Mouse (Mus musculus): ENCODE measurements around the gene Gm6034. TPM values are rescaled to one million over a fixed set of nuclear protein-coding genes. Genes with fewer than 3 reads are reported as not detected.
A peak's percentile ranks its signal among the peaks of the same experiment; 100 is the strongest.
"Not testable (repeated sequence)": the region's sequence is repeated elsewhere in the genome, so short reads cannot be mapped to it uniquely, and the experiment has no call there.

Gm6034 gene
- not detected in 2 replicates for polyA plus RNA-seq (2015; fragmentation: Nextera tagmentation; extraction: Ambion mirVana)

DNA sequence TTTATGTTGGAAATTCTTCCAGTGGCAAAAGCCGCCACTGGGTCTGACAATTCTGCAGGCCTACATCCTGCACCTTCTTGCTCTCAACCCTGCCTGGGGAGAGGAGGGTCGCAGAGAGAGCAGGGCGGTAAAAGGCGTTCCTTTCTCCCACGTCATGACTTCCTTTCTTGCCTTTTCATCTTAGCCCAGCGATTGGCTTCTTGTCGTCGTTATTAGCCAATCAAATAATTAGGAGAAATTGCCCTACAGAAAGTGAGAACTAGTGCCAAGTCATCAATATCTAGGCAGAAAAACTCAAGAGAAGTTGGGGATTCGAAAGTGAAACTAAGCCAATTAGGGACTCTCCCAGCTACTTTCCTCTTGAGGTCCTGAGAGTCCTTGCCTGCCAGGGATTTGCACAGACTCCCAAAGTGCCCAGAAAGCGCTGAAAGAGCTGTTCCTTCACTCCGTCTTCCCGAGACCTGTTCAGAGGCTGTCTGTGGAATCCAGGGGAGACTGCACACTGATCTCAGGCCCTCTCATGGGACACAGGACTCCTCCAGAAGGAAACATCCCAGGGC lies at the start of gene Gm6034, which contains the start of gene H2-T22:
Gm6034 (plus strand) TSS at position 352 of the 560 bp plus-strand sequence.
H2-T22 (minus strand) TSS at position 138 of the 560 bp plus-strand sequence.
- WGBS = under 1% methylated on average over 12 of the region's 12 CpGs
- H3K27ac ChIP-seq = peak within 1 kb of the TSS; percentile 61; the same call in 1 of the 2 replicates
- not testable (repeated sequence) for H3K9me3 ChIP-seq (replicated peaks)

GRCm38 (mm10) chr17:35993675-35994074 lies 49.1 kb upstream of the Gm6034 start:
- WGBS = 4% methylated on average over 17 of the region's 17 CpGs
- peaks cover 5% of the 10 kb centered on the region; the same call in 1 of the 2 replicates for H3K36me3 ChIP-seq
- no peak overlapping the region for H3K27ac ChIP-seq
- peak overlapping the region; percentile 73 for H3K4me3 ChIP-seq
- no peak overlapping the region for H3K9ac ChIP-seq
- H3K4me1 ChIP-seq (replicated peaks) = peaks cover 27% of the 10 kb centered on the region
- H3K27me3 ChIP-seq = no peaks in the 10 kb centered on the region
- ATAC-seq (replicated peaks; ENCODE audit: insufficient number of reproducible peaks, insufficient read depth, low FRiP score, low read depth) = peak; percentile 73
- no peaks in the 10 kb centered on the region for H3K9me3 ChIP-seq (replicated peaks)
- peak overlapping the region; percentile 80 for H3K4me2 ChIP-seq

More for the DNA sequence above, at the start of gene Gm6034, which contains the start of gene H2-T22:
- peak; percentile 95 for ATAC-seq (replicated peaks; ENCODE audit: insufficient number of reproducible peaks, insufficient read depth, low FRiP score, low read depth)
- Histone ChIP-seq H3K9ac (peak within 1 kb of the TSS; percentile 52), H3K4me3 (peak within 1 kb of the TSS; percentile 56), H3K4me2 (peak within 1 kb of the TSS; percentile 84)
- H3K27me3 ChIP-seq; H3K4me1 ChIP-seq (replicated peaks); H3K36me3 ChIP-seq: not testable (repeated sequence)

DNA sequence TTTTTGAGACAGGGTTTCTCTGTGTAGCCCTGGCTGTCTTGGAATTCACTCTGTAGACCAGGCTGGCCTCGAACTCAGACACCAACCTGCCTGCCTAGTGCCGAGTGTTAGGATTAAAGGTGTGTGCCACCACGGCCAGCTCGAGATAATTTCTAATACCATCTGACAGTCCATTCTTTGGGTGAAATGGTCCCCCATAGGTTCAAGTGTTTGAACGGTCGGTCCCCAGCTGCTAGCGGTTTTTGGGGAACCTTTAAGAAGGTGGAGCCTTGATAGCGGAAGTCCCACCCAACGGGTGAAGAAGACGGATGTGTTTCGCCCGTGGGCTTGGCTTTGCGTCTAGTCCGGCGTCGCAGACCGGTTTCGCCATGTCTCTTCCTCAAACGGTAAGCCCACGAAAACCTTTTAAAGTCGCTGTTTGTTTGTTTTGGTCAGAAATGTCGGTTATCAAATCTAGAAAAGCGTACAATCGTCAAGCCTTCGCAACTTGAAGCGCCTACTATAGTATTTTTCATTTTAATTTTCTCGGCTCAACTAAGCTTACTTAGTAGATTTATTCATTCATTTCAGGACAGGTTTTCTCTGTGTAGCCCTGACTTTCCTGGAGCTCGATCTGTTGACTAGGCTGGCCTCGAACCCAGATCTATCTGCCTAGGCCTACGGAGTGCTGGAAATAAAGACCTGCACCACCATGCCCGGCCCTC lies 48.4 kb upstream of the Gm6034 start:
- Histone ChIP-seq H3K4me3 (peak overlapping the region; percentile 73), H3K4me2 (peak overlapping the region; percentile 80), H3K27me3 (no peaks in the 10 kb centered on the region), H3K36me3 (no peaks in the 10 kb centered on the region), H3K9ac (peak overlapping the region; percentile 60), H3K27ac (peak overlapping the region; percentile 81), H3K9me3 (replicated peaks) (no peaks in the 10 kb centered on the region), H3K4me1 (replicated peaks) (peaks cover 27% of the 10 kb centered on the region)
- 3% methylated on average over 31 of the region's 31 CpGs for WGBS
- peak; percentile 72; the same call in 1 of the 2 replicates for ATAC-seq (replicated peaks; ENCODE audit: insufficient number of reproducible peaks, insufficient read depth, low FRiP score, low read depth)

DNA sequence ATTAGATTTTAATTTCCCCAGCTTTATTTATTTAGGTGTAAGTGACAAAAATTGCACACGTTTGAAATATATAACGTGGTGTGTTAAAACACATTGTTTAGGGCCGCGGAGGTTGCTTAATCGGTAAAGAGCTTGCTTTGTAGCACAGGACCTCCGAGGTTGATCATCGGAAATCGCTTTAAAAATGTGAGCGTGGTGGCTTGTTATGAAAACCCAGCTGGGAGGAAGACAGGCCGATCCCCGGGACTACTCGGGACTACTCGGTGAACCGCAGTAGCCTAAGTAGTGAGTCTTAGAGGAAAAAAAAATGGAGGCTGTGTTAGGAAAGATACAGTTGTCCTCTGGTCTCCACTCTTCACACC lies 47.9 kb upstream of the Gm6034 start:
- Histone ChIP-seq H3K27ac (peak overlapping the region; percentile 81; the same call in 1 of the 2 replicates), H3K4me2 (peak overlapping the region; percentile 80), H3K4me1 (replicated peaks) (peaks cover 29% of the 10 kb centered on the region), H3K4me3 (peak overlapping the region; percentile 73), H3K9me3 (replicated peaks) (no peaks in the 10 kb centered on the region), H3K36me3 (no peaks in the 10 kb centered on the region), H3K27me3 (no peaks in the 10 kb centered on the region), H3K9ac (peak overlapping the region; percentile 60)
- ATAC-seq (replicated peaks; ENCODE audit: insufficient number of reproducible peaks, insufficient read depth, low FRiP score, low read depth) = no peak
- 2% methylated on average over 14 of the region's 14 CpGs for WGBS

DNA sequence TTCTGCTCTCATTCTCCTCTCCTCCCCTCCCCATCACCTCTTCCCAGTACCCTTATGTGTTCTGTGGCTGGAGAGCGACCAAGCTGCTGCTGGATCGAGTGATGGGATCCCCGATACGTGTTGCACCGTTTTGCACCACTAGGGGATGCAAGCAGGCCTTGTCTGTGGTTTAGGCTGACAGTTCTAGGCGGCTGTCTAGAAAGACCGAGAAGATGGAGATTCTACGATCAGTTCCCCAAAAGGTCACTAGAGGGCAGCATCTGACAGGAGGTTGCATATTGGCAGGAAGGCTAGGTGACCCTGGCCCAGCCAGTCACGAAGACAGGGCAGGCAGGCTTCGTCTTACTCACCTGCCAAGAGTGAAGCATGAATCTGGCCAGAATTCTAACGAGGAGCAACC lies 45.8 kb upstream of the Gm6034 start:
- H3K9ac ChIP-seq = no peak overlapping the region
- WGBS = 3% methylated on average over 11 of the region's 11 CpGs
- no peak overlapping the region for H3K27ac ChIP-seq
- no peaks in the 10 kb centered on the region for H3K36me3 ChIP-seq
- H3K4me2 ChIP-seq = no peak overlapping the region
- H3K9me3 ChIP-seq (replicated peaks) = no peaks in the 10 kb centered on the region
- H3K4me1 ChIP-seq (replicated peaks) = peaks cover 26% of the 10 kb centered on the region
- H3K27me3 ChIP-seq = no peaks in the 10 kb centered on the region
- peak; percentile 44 for ATAC-seq (replicated peaks; ENCODE audit: insufficient number of reproducible peaks, insufficient read depth, low FRiP score, low read depth)
- no peak overlapping the region for H3K4me3 ChIP-seq

GRCm38 (mm10) chr17:35997713-35998510 lies 44.8 kb upstream of the Gm6034 start:
- no peaks in the 10 kb centered on the region for H3K27me3 ChIP-seq
- H3K4me2 ChIP-seq = 0 out of 2 replicates have a peak overlapping the region, but pooled peaks have one; percentile 13
- no peak overlapping the region for H3K4me3 ChIP-seq
- H3K9ac ChIP-seq = no peak overlapping the region
- no peak for ATAC-seq (replicated peaks; ENCODE audit: insufficient number of reproducible peaks, insufficient read depth, low FRiP score, low read depth)
- peaks cover 26% of the 10 kb centered on the region for H3K4me1 ChIP-seq (replicated peaks)
- no peaks in the 10 kb centered on the region for H3K36me3 ChIP-seq
- H3K27ac ChIP-seq = no peak overlapping the region
- 62% methylated on average over 12 of the region's 12 CpGs for WGBS
- H3K9me3 ChIP-seq (replicated peaks) = no peaks in the 10 kb centered on the region

DNA sequence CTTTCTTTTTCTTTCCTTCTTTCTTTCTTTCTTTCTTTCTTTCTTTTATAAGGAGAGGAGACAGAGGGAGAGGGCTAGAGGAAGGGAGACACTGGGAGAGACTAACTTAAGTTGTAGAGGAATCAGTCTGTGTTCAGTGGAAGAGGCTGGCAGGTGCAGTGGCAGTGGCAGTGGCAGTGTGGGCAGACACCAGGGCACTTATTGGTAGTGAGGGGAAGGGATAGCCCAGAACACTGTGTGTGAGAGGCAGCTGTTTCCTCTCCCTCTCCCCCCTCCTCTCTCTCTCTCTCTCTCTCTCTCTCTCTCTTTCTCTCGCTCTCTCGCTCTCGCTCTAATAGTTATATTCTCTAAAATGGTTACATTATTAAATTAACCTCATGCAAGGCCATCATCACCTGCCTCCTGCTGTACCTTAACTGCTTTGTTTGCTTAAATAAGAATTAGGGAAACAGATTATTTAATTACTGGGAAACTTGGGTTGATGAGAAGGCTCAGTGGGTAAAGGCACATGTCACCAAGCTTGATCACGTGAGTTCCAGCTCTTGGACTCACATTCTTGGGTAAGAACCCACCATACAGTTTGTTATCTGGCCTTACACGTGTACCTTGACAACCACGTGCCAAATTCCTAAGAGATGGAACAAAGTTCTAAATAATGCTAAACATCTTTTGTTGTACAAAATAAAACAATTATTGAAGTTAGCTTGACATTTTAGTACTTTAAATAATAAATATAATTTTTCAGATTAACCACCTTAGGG lies 44.0 kb upstream of the Gm6034 start:
- peaks cover 26% of the 10 kb centered on the region for H3K4me1 ChIP-seq (replicated peaks)
- WGBS = 63% methylated on average over 6 of the region's 6 CpGs
- no peaks in the 10 kb centered on the region for H3K36me3 ChIP-seq
- H3K4me3 ChIP-seq = no peak overlapping the region
- H3K27me3 ChIP-seq = no peaks in the 10 kb centered on the region
- ATAC-seq (replicated peaks; ENCODE audit: insufficient number of reproducible peaks, insufficient read depth, low FRiP score, low read depth) = no peak
- no peaks in the 10 kb centered on the region for H3K9me3 ChIP-seq (replicated peaks)
- no peak overlapping the region for H3K27ac ChIP-seq
- no peak overlapping the region for H3K9ac ChIP-seq
- H3K4me2 ChIP-seq = 0 out of 2 replicates have a peak overlapping the region, but pooled peaks have one; percentile 10

- Histone ChIP-seq H3K4me2 (no peak overlapping the region), H3K4me1 (replicated peaks) (peaks cover 24% of the 10 kb centered on the region), H3K9ac (no peak overlapping the region), H3K9me3 (replicated peaks) (no peaks in the 10 kb centered on the region), H3K36me3 (no peaks in the 10 kb centered on the region), H3K27me3 (no peaks in the 10 kb centered on the region), H3K27ac (no peak overlapping the region), H3K4me3 (no peak overlapping the region)
- ATAC-seq (replicated peaks; ENCODE audit: insufficient number of reproducible peaks, insufficient read depth, low FRiP score, low read depth) = no peak
- WGBS = 55% methylated on average over 7 of the region's 7 CpGs
Observed at GRCm38 (mm10) chr17:35999356-35999755, 43.4 kb upstream of the Gm6034 start.

DNA sequence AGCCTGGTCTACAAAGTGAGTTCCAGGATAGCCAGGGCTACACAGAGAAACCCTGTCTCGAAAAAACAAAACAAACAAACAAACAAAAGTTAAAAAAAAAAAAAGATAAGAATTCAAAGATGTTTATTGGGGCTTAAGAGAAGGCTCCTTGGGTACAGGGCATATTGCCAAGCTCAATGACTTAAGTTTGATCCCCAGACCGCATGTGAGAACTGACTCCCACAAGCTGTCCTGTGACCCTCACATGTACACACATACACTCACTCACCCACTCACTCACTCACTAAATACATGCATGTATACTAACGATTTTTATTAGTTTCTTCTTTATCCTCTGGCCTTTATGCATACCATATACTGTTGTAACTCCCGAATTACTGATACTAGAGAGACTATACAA lies 42.4 kb upstream of the Gm6034 start:
- no peak for ATAC-seq (replicated peaks; ENCODE audit: insufficient number of reproducible peaks, insufficient read depth, low FRiP score, low read depth)
- H3K4me3 ChIP-seq = no peak overlapping the region

GRCm38 (mm10) chr17:36001121-36001897 lies 41.5 kb upstream of the Gm6034 start:
- H3K9ac ChIP-seq = no peak overlapping the region
- WGBS = 92% methylated on average over 12 of the region's 12 CpGs
- H3K27ac ChIP-seq = no peak overlapping the region
- no peak overlapping the region for H3K4me3 ChIP-seq
- no peak for ATAC-seq (replicated peaks; ENCODE audit: insufficient number of reproducible peaks, insufficient read depth, low FRiP score, low read depth)
- H3K4me2 ChIP-seq = no peak overlapping the region
- H3K36me3 ChIP-seq = no peaks in the 10 kb centered on the region
- H3K9me3 ChIP-seq (replicated peaks) = no peaks in the 10 kb centered on the region
- H3K27me3 ChIP-seq = no peaks in the 10 kb centered on the region
- peaks cover 12% of the 10 kb centered on the region for H3K4me1 ChIP-seq (replicated peaks)

More for the DNA sequence above, 42.4 kb upstream of the Gm6034 start:
- WGBS = 77% methylated on average over 4 of the region's 4 CpGs
- H3K27ac ChIP-seq = no peak overlapping the region
- H3K36me3 ChIP-seq = no peaks in the 10 kb centered on the region
- H3K4me2 ChIP-seq = no peak overlapping the region
- H3K9ac ChIP-seq = no peak overlapping the region
- no peaks in the 10 kb centered on the region for H3K9me3 ChIP-seq (replicated peaks)
- H3K4me1 ChIP-seq (replicated peaks) = peaks cover 19% of the 10 kb centered on the region
- H3K27me3 ChIP-seq = no peaks in the 10 kb centered on the region
